Mouse (Mus musculus): ENCODE measurements around the gene Vmn2r63.

GRCm38 (mm10) chr7:42980739-42981138 lies 47.1 kb upstream of the Vmn2r63 start:
- no peak for TF ChIP-seq EP300 (IDR thresholded peaks at IDR 0.05; ENCODE audit: low read length)
- TF ChIP-seq MEF2A (IDR thresholded peaks at IDR 0.05; ENCODE audit: borderline replicate concordance, low read depth, low read length), result no peak
- no peak for TF ChIP-seq HCFC1 (IDR thresholded peaks at IDR 0.05; ENCODE audit: low read depth, low read length)
- TF ChIP-seq NELFE (IDR thresholded peaks at IDR 0.05; ENCODE audit: low read depth, low read length), result no peak
- TF ChIP-seq JUN (IDR thresholded peaks at IDR 0.05; ENCODE audit: insufficient read depth, low read depth, low read length), result no peak
- no peak for TF ChIP-seq ZNF384 (IDR thresholded peaks at IDR 0.05; ENCODE audit: low read depth, low read length)

Measured in CH12.LX (cell line).